Mouse (Mus musculus): ENCODE data around the gene Map7. TPM values are rescaled to one million over a fixed set of nuclear protein-coding genes. Genes with fewer than 3 reads are reported as not detected.
A peak's percentile ranks its signal among the peaks of the same experiment; 100 is the strongest.

The Map7 gene
- total RNA-seq, 2 experiments from 2014 or later: 76.4 to 76.6 TPM

- DNase-seq (ENCODE audit: low spot score in 2 of 2): no peak
- intact Hi-C loops (cut with DNase I): no loop called here
These were observed 66.1 kb downstream of the Map7 start for GRCm38 (mm10) chr10:20214418-20214817.

GRCm38 (mm10) chr10:20216982-20217381, 68.7 kb downstream of the Map7 start:
- DNase-seq (ENCODE audit: low spot score in 2 of 2): no peak
- intact Hi-C loops (cut with DNase I): no loop called here

GRCm38 (mm10) chr10:20218866-20219265, 70.6 kb downstream of the Map7 start:
- no peak for DNase-seq (ENCODE audit: low spot score in 2 of 2)
- intact Hi-C loops (cut with DNase I): no loop called here

- DNase-seq (ENCODE audit: low spot score in 2 of 2): no peak
- intact Hi-C loops (cut with DNase I): no loop called here
These were observed 71.3 kb downstream of the Map7 start for GRCm38 (mm10) chr10:20219538-20219937.

GRCm38 (mm10) chr10:20220443-20221071, 72.3 kb downstream of the Map7 start:
- intact Hi-C loops (cut with DNase I): no loop called here
- DNase-seq (ENCODE audit: low spot score in 2 of 2): peak in 1 of 2 experiments; percentile 19

GRCm38 (mm10) chr10:20222011-20222410, 73.7 kb downstream of the Map7 start:
- intact Hi-C loops (cut with DNase I): no loop called here
- no peak for DNase-seq (ENCODE audit: low spot score in 2 of 2)

GRCm38 (mm10) chr10:20226728-20227127, 78.5 kb downstream of the Map7 start:
- intact Hi-C loops (cut with DNase I): no loop called here
- peak; percentile 20 to 43 for DNase-seq (ENCODE audit: low spot score in 2 of 2)

- no peak for DNase-seq (ENCODE audit: low spot score in 2 of 2)
- intact Hi-C loops (cut with DNase I): no loop called here
These were observed 81.8 kb downstream of the Map7 start for GRCm38 (mm10) chr10:20230026-20230425.

- intact Hi-C loops (cut with DNase I): no loop called here
These were observed 85.2 kb downstream of the Map7 start for GRCm38 (mm10) chr10:20233451-20233850.

GRCm38 (mm10) chr10:20234466-20234865, 86.2 kb downstream of the Map7 start:
- intact Hi-C loops (cut with DNase I): no loop called here
- no peak for DNase-seq (ENCODE audit: low spot score in 2 of 2)

More at GRCm38 (mm10) chr10:20233451-20233850, 85.2 kb downstream of the Map7 start:
- no peak for DNase-seq (ENCODE audit: low spot score in 2 of 2)

GRCm38 (mm10) chr10:20235656-20236055, 87.4 kb downstream of the Map7 start:
- intact Hi-C loops (cut with DNase I): no loop called here
- no peak for DNase-seq (ENCODE audit: low spot score in 2 of 2)

- intact Hi-C loops (cut with DNase I): no loop called here
- DNase-seq (ENCODE audit: low spot score in 2 of 2): no peak
These were observed 88.0 kb downstream of the Map7 start for GRCm38 (mm10) chr10:20236241-20236640.

GRCm38 (mm10) chr10:20238281-20238680, 90.0 kb downstream of the Map7 start:
- no peak for DNase-seq (ENCODE audit: low spot score in 2 of 2)
- intact Hi-C loops (cut with DNase I): no loop called here

- peak in 1 of 2 experiments; percentile 45 for DNase-seq (ENCODE audit: low spot score in 2 of 2)
- intact Hi-C loops (cut with DNase I): no loop called here
These were observed 92.6 kb downstream of the Map7 start for GRCm38 (mm10) chr10:20240858-20241257.

GRCm38 (mm10) chr10:20243321-20243720, 95.0 kb downstream of the Map7 start:
- intact Hi-C loops (cut with DNase I): no loop called here
- no peak for DNase-seq (ENCODE audit: low spot score in 2 of 2)

- intact Hi-C loops (cut with DNase I): no loop called here
- no peak for DNase-seq (ENCODE audit: low spot score in 2 of 2)
These were observed 96.8 kb downstream of the Map7 start for GRCm38 (mm10) chr10:20245082-20245481.

GRCm38 (mm10) chr10:20249091-20249490, 100.8 kb downstream of the Map7 start:
- intact Hi-C loops (cut with DNase I): no loop called here
- DNase-seq (ENCODE audit: low spot score in 2 of 2): no peak

- no peak for DNase-seq (ENCODE audit: low spot score in 2 of 2)
- intact Hi-C loops (cut with DNase I): no loop called here
These were observed 107.3 kb downstream of the Map7 start for GRCm38 (mm10) chr10:20255579-20255978.

GRCm38 (mm10) chr10:20257054-20257643, 108.9 kb downstream of the Map7 start:
- no peak for DNase-seq (ENCODE audit: low spot score in 2 of 2)
- intact Hi-C loops (cut with DNase I): no loop called here

- DNase-seq (ENCODE audit: low spot score in 2 of 2): no peak
- intact Hi-C loops (cut with DNase I): no loop called here
These were observed 109.8 kb downstream of the Map7 start for GRCm38 (mm10) chr10:20257721-20258720.

Data from left cerebral cortex, postnatal 14 days (tissue).